In the genomic region with DNA sequence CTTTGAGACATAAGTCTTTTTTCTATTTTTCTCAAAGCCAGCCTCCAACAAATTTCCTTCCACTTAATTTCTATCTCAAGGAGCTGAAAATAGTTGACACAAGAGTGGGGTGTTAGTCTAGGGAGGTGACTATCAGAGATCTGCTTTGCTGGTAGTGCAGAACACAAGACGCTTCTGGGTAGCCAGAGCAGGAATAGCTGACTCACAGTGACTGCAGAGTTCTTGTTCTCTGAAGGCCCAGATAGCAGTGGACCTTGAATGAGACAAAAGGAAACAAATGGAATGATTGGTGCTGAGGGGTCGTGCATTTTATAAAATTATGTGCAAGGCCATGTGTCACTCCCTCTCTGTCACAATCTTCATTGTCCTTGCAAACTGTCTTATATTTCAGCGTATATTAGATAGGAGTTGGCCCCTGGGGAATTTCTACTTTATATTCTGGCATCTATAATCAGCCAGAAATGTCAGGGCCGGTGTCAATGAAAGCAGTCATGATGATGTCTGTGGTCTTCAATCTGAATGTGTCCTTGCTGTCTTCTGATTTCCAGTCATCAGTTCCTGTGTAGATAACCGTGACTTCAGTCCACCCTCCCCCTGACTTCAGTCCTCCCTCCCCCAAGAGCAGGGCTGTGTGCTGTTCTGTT, we compare ENCODE assay signal across 15 mouse cellular contexts. TPM values are rescaled to one million over a fixed set of nuclear protein-coding genes. Genes with fewer than 3 reads are reported as not detected.
DNase-seq lines count a peak whose midpoint lies in the region.
"Had no signal": no experiment of that assay in that cellular context is flagged by ENCODE, and none has a peak within 500 bp of the region (broad histone marks: within the 10 kb centered on the region; RNA-seq: fewer than 3 reads in every experiment).

No protein-coding gene starts in this region.

- peak; percentile 57 for DNase-seq in ovary, adult 18-20 months (ENCODE audit: low spot score)
- no peak for DNase-seq in ovary, postnatal 36 days (ENCODE audit: low spot score)
- peak; percentile 82 for DNase-seq in adrenal gland, adult 8-10 months
- DNase-seq in adrenal gland, postnatal 36 days, result peak; percentile 69 to 74
- DNase-seq in gastrocnemius, postnatal 25 days, result no peak
- DNase-seq in kidney, adult 11 months, result no peak
- DNase-seq in lung, postnatal 14 days, result no peak
- DNase-seq: cerebellum, adult 11 months; cerebellum, adult 8-10 months; cerebellum, postnatal 25 days; gastrocnemius, postnatal 14 days; heart, adult 11 months; heart, postnatal 4 days had no signal

RNA-seq across cellular contexts. Expression of gene Adh7, which starts 7.0 kb away (rescaled TPM):
- total RNA-seq in adrenal gland, adult 8-10 months (2022), result 100 to 1,000 TPM in 2 of 4 experiments, 1 to 10 TPM in 2; 1.5 to 212 (median 76.4) TPM
- total RNA-seq in adrenal gland, postnatal 36 days (2021), result 10 to 100 TPM in 1 of 2 experiments, 1 to 10 TPM in 1; 8.7 to 55.5 TPM
- 1 to 10 TPM in 1 of 2 experiments, under 1 TPM in 1; 0.23 to 1.5 TPM for total RNA-seq in gastrocnemius, postnatal 25 days (2021)
- total RNA-seq: heart, postnatal 4 days had no signal

RNA-seq across cellular contexts. Expression of gene 4930579F01Rik, which starts 16.9 kb away (rescaled TPM):
- not detected for total RNA-seq in adrenal gland, adult 8-10 months (2022)
- total RNA-seq in adrenal gland, postnatal 36 days (2021), result not detected
- not detected for total RNA-seq in gastrocnemius, postnatal 25 days (2021)
- total RNA-seq: ES-E14; gastrocnemius, adult 18-20 months; gastrocnemius, postnatal 14 days; heart, postnatal 4 days had no signal

RNA-seq across cellular contexts. Expression of gene Adh1, which starts 50.2 kb away (rescaled TPM):
- 1,000 to 10,000 TPM in 2 of 4 experiments, 100 to 1,000 TPM in 2; 318 to 7,826 (median 4,098) TPM for total RNA-seq in adrenal gland, adult 8-10 months (2022)
- total RNA-seq in adrenal gland, postnatal 36 days (2021), result 1,000 to 10,000 TPM; 2,463 to 7,675 TPM
- 10 to 100 TPM; 25.2 to 50.3 TPM for total RNA-seq in gastrocnemius, postnatal 25 days (2021)

Comparison
In these comparisons a context has a peak if more than half of its experiments do, and no peak if none do; other contexts are left out.
1. DNase-seq: peak in ovary, adult 18-20 months (single experiment), adrenal gland, adult 8-10 months (single experiment) and adrenal gland, postnatal 36 days (2 of 2); none in ovary, postnatal 36 days (single experiment), gastrocnemius, postnatal 25 days (single experiment), kidney, adult 11 months (single experiment) and lung, postnatal 14 days (single experiment).
2. RNA of gene Adh1, which starts 50.2 kb away (total RNA-seq): 2,463 to 7,675 TPM in adrenal gland, postnatal 36 days and 318 to 7,826 TPM in adrenal gland, adult 8-10 months; 25.2 to 50.3 TPM in gastrocnemius, postnatal 25 days; every median in the first group is over 4 times any median in the second.